Mouse (Mus musculus) neural tube, embryonic 11.5 days (tissue): ENCODE results near the gene Srsf1. TPM values are rescaled to one million over a fixed set of nuclear protein-coding genes. Genes with fewer than 3 reads are reported as not detected.
"Not testable (repeated sequence)": the region's sequence is repeated elsewhere in the genome, so short reads cannot be mapped to it uniquely, and the experiment has no call there.

ENCODE experiments used
- ATAC-seq: fragments of 200-750 bp; cut with Nextera tagmentation; 2 replicates; pipeline ENCODE4 v1.8.0; 2017; ENCODE audit warnings: moderate number of reproducible peaks, mild to moderate bottlenecking, moderate TSS enrichment, moderate library complexity; ENCODE audit not compliant: insufficient read depth, low FRiP score, low TSS enrichment
- DNase-seq: peaks from one replicate; pipeline ENCODE4 v3.0.0-alpha.2; 2015; ENCODE audit warnings: low spot score
- H3K27ac ChIP-seq: fragments of 300-500 bp; sonication (generic); 2 replicates; pipeline ENCODE4 v1.5.1; 2014; ENCODE audit warnings: low read depth, mild to moderate bottlenecking, low read length
- H3K27me3 ChIP-seq: fragments of 300-500 bp; sonication (generic); 2 replicates; pipeline ENCODE4 v1.6.1; 2014; ENCODE audit warnings: mild to moderate bottlenecking, low read length, mixed read lengths; ENCODE audit not compliant: control insufficient read depth, insufficient read depth
- H3K36me3 ChIP-seq: fragments of 300-500 bp; sonication (generic); 2 replicates; pipeline ENCODE4 v1.6.1; 2014; ENCODE audit warnings: mild to moderate bottlenecking, low read length, moderate library complexity, mixed read lengths; ENCODE audit not compliant: control insufficient read depth, insufficient read depth
- H3K4me1 ChIP-seq: fragments of 300-500 bp; sonication (generic); 2 replicates; pipeline ENCODE4 v1.6.1; 2014; ENCODE audit warnings: low read length, mixed read lengths; ENCODE audit not compliant: control insufficient read depth, insufficient read depth
- H3K4me2 ChIP-seq: fragments of 300-500 bp; sonication (generic); 2 replicates; pipeline ENCODE4 v1.6.1; 2014; ENCODE audit warnings: low read depth, mild to moderate bottlenecking, moderate library complexity
- H3K4me3 ChIP-seq: fragments of 300-500 bp; sonication (generic); 2 replicates; pipeline ENCODE4 v1.5.1; 2014; ENCODE audit warnings: low read depth, low read length
- H3K9ac ChIP-seq: fragments of 300-500 bp; sonication (generic); 2 replicates; pipeline ENCODE4 v1.6.1; 2014; ENCODE audit warnings: mild to moderate bottlenecking, low read length
- H3K9me3 ChIP-seq: fragments of 300-500 bp; sonication (generic); 2 replicates; pipeline ENCODE4 v1.6.1; 2016; ENCODE audit warnings: low read length; ENCODE audit not compliant: control insufficient read depth
- WGBS: fragments of 180-500 bp; shearing (Covaris S2); extraction: QIAGEN DNeasy Blood & Tissue Kit; methylation state at CpG from one replicate; pipeline ENCODE4 v1.1.7; 2014; 5-methylcytosine and 5-hydroxymethylcytosine counted together
- polyA plus RNA-seq: library from polyadenylated mRNA; unstranded; fragments of >200 nt; fragmentation: Nextera tagmentation; extraction: Ambion mirVana; gene quantifications from 2 replicates; pipeline ENCODE4 v1.2.1, GENCODE M21; 2014

The Srsf1 gene
- polyA plus RNA-seq, 1 experiment from 2014 or later = 497 TPM

DNA sequence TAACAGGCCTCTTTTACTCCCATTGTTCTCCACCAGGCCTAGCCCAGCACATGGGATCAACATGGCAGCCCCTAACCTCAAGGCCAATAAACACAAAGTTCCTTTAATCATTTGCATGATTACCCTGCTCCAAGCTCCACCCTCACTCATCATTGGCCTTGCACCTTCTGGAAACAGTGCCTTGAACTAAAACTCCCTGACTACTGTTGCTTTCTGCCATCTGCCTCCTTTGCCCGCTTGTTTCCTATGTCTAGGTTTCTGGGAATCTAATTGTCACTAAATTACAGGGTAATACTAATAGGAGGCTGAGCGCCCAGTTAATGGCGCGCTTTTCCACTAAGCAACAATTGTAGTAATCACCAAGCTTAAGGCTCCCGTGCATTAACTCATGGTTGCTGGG is 15.4 kb upstream of the Srsf1 start:
- Histone ChIP-seq H3K9me3 (no peaks in the 10 kb centered on the region), H3K4me1 (no peaks in the 10 kb centered on the region), H3K9ac (no peak overlapping the region), H3K27me3 (no peaks in the 10 kb centered on the region), H3K4me3 (no peak overlapping the region), H3K36me3 (no peaks in the 10 kb centered on the region), H3K27ac (no peak overlapping the region), H3K4me2 (no peak overlapping the region)
- 77% methylated on average over 5 of the region's 5 CpGs for WGBS
- ATAC-seq (no peak), DNase-seq (no peak)

DNA sequence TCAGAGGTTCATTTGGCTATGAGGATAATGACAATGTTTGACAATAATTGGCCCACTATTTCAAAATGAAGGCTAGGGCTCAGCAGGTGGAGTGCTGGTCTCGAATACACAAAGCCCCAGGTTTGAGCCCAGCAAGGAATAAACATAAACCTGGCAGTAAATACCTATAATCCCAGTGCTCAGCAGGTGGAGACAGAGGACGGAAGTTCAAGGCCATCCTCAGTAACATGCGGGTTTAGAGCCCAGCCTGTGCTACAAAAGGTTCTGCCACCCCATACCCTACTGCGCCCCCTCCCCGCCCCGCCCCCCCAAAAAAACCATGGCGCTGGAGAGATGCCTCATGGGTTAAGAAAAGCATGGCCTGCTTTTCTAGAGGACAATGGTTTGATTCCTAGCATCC is 11.2 kb upstream of the Srsf1 start:
- Histone ChIP-seq H3K27me3 (no peaks in the 10 kb centered on the region), H3K27ac (no peak overlapping the region), H3K4me1 (no peaks in the 10 kb centered on the region), H3K4me2 (no peak overlapping the region), H3K36me3 (no peaks in the 10 kb centered on the region), H3K9me3 (no peaks in the 10 kb centered on the region), H3K9ac (no peak overlapping the region), H3K4me3 (no peak overlapping the region)
- no peak for DNase-seq
- WGBS = 67% methylated on average over 7 of the region's 7 CpGs
- no peak for ATAC-seq

DNA sequence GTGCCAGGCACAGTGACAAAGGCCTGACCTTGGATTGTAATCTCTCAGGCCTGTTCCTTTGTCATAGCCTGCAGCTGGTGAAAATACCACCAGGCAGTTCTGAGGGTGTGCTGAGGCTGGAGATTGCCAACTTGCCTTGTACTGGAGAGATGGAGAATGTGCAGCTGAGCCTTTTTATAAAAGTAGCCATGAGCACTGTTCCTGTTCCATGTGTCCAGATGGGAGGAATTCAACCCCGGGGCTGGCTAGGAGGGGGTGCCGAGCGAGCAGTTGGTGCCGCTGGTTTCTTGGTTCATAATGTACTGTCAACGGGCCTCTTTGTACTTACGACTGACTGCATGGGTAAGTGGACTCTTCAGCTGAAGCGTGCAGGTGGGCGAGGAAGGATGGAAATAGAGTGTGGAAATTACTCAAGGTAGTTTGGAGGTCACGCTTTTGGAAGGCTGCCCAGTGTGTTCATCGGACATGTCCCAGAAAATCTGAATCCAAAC is 10.4 kb upstream of the Srsf1 start:
- no peak overlapping the region for H3K27ac ChIP-seq
- no peaks in the 10 kb centered on the region for H3K36me3 ChIP-seq

DNA sequence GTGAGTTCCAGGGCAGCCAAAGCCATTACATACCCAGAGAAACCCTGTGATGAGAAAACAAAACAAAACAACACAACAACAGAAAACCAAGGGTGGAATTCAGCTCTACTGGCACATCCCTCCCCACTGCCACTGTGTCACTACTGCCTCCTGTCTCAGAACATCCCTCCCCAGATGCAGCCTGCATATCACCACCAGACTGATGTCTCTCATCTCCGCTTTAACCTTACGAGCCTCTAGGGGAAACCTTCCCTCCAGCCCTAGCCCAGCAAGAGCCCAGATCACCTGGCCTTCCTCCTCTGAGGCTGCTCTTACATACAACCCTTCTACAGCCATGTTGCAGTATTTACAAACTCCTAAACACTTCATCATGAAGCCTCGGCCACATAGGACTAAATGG is 9.8 kb upstream of the Srsf1 start:
- Histone ChIP-seq H3K9me3 (no peaks in the 10 kb centered on the region), H3K9ac (no peak overlapping the region), H3K36me3 (no peaks in the 10 kb centered on the region), H3K4me1 (no peaks in the 10 kb centered on the region), H3K4me3 (no peak overlapping the region), H3K4me2 (no peak overlapping the region), H3K27me3 (no peaks in the 10 kb centered on the region), H3K27ac (no peak overlapping the region)
- ATAC-seq (no peak), DNase-seq (no peak)
- WGBS = 81% methylated on average over 3 of the region's 3 CpGs

More for the DNA sequence above, 10.4 kb upstream of the Srsf1 start:
- Histone ChIP-seq H3K4me1 (no peaks in the 10 kb centered on the region), H3K27me3 (no peaks in the 10 kb centered on the region), H3K4me3 (no peak overlapping the region), H3K9me3 (no peaks in the 10 kb centered on the region), H3K4me2 (no peak overlapping the region), H3K9ac (no peak overlapping the region)
- no peak for ATAC-seq
- 88% methylated on average over 10 of the region's 10 CpGs for WGBS
- no peak for DNase-seq

DNA sequence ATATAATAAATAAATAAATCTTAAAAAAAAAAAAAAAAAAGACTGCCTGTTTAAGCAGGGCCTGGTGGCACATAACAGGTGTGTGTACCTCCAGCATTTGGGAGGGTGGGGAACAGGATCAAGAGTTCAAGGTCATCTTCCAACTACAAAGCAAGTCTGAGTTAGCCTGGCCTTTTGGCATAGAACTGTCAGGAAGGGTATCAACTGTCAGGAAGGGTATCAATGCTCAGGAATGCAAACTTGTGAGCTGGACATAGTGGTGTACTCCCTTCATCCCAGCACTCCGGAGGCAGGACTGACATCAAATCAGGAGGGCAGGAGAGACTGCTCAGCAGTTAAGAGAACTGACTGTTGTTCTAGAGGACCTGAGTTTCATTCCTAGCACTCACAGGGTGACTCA is 8.1 kb upstream of the Srsf1 start:
- Histone ChIP-seq H3K27me3 (no peaks in the 10 kb centered on the region), H3K36me3 (no peaks in the 10 kb centered on the region), H3K4me1 (no peaks in the 10 kb centered on the region), H3K27ac (no peak overlapping the region), H3K4me3 (no peak overlapping the region), H3K9ac (no peak overlapping the region), H3K4me2 (no peak overlapping the region), H3K9me3 (no peaks in the 10 kb centered on the region)
- 100% methylated on average over 1 of the region's 1 CpGs for WGBS
- ATAC-seq (no peak), DNase-seq (no peak)

DNA sequence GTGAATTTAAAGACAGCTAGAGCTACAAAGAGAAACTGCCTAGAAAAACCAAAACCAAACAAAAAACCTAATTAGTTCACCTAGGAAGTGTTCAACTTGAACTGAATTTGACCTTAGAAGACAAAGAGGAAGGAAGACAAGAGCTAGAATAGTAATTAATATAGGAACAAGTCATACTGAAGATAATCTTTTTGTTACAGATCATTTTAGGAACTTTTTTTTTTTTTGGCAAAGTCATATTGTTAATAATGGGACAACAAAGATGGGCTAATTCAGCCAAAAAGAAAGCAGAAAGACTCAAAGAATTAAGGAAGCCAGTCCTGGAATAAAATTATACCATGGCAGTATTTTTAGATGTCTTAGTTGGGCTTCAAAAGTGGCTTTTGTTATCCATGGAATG is 2.9 kb upstream of the Srsf1 start:
- H3K4me2 ChIP-seq = no peak overlapping the region
- no peak overlapping the region for H3K9ac ChIP-seq
- no peaks in the 10 kb centered on the region for H3K9me3 ChIP-seq
- no peaks in the 10 kb centered on the region for H3K27me3 ChIP-seq
- H3K4me3 ChIP-seq = no peak overlapping the region
- H3K4me1 ChIP-seq = peaks cover 10% of the 10 kb centered on the region; the same call in 1 of the 2 replicates
- no peak for ATAC-seq
- DNase-seq = no peak
- peaks cover 4% of the 10 kb centered on the region for H3K36me3 ChIP-seq
- no peak overlapping the region for H3K27ac ChIP-seq

DNA sequence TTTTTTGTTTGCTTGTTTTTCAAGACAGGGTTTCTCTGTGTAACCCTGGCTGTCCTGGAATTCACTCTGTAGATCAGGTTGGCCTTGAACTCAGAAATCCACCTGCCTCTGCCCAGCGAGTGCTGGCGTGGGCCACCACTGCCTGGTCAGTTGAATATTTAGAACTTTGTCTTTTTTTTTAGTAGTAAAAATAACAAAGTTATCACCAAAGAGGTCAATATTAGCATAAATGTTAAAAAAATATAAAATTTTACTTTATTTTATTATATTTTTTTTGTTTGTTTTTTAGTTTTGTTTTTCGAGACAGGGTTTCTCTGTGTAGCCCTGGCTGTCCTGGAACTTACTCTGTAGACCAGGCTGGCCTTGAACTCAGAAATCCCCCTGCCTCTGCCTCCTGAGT is 2.0 kb upstream of the Srsf1 start:
- not testable (repeated sequence) for H3K4me2 ChIP-seq, H3K27me3 ChIP-seq, DNase-seq, H3K27ac ChIP-seq, ATAC-seq, H3K4me3 ChIP-seq, H3K36me3 ChIP-seq, H3K9me3 ChIP-seq, H3K9ac ChIP-seq
- 97% methylated on average over 3 of the region's 3 CpGs for WGBS
- peaks cover 19% of the 10 kb centered on the region for H3K4me1 ChIP-seq

DNA sequence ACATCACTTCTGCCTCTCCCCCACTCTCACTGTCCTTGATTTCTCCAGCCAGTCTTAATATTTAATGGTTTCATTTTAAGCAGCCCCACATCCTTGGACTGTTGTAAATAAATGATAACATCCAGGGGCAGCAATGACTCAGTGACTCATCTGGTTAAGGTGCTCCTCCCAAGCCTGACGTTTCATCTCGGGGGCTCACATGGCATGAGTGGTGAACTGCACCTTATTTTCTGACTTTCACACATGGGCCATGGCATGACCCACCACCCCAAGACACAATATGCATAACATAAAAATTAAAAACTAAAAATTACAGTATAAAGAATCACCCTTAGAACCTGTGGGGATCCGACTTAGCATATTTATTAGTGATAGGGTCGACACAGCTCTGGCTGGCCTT is 1.3 kb upstream of the Srsf1 start:
- Histone ChIP-seq H3K4me3 (no peak overlapping the region), H3K4me1 (peaks cover 22% of the 10 kb centered on the region), H3K9ac (no peak overlapping the region), H3K4me2 (no peak overlapping the region; the same call in 1 of the 2 replicates), H3K27me3 (no peaks in the 10 kb centered on the region), H3K36me3 (peaks cover 6% of the 10 kb centered on the region), H3K9me3 (no peaks in the 10 kb centered on the region), H3K27ac (no peak overlapping the region)
- ATAC-seq (no peak), DNase-seq (no peak)
- 88% methylated on average over 4 of the region's 4 CpGs for WGBS

DNA sequence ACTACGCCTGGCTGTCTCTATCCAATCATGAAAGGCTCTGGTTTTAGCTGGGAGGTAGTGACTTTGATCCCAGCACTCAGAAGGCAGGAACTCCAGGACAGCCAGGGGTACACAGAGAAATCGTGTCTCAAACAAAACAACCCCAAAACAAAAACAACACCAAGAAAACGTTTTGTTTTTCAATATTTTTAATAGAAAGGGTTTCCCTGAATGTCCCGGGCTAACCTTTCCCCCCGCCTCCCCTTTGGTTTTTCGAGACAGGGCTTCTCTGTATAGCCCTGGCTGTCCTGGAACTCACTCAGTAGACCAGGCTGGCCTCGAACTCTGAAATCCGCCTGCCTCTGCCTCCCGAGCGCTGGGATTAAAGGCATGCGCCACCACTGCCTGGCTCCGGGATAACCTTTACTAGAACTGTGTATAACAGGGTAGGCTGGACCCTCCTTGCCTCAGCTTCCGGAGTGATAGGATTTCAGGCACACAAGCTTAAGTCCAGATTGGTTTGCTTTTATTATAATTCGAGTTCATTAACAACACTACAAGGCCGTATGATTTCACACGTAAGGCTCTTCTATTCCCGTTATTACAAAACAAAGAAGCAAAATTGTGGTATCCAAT is 743 bp upstream of the Srsf1 start:
- 63% methylated on average over 17 of the region's 17 CpGs for WGBS
- no peaks in the 10 kb centered on the region for H3K27me3 ChIP-seq

More for the DNA sequence above, 743 bp upstream of the Srsf1 start:
- Histone ChIP-seq H3K4me3 (peak overlapping the region; percentile 69), H3K36me3 (peaks cover 6% of the 10 kb centered on the region), H3K9ac (peak overlapping the region; percentile 89; the same call in 1 of the 2 replicates), H3K27ac (no peak overlapping the region), H3K4me2 (peak overlapping the region; percentile 35), H3K4me1 (peaks cover 23% of the 10 kb centered on the region), H3K9me3 (no peaks in the 10 kb centered on the region)
- ATAC-seq (no peak), DNase-seq (no peak)
